Mouse (Mus musculus): ENCODE data around the gene Gm10217.

Gm10217 gene

GRCm38 (mm10) chr8:9863951-9864350 lies at the start of gene Gm10217:
TSS of gene Gm10217 (plus strand) at chr8:9864251.
- no peak for DNase-seq (ENCODE audit: low read depth)

- no peak for DNase-seq (ENCODE audit: low read depth)
Observed at GRCm38 (mm10) chr8:9824770-9825169, 39.3 kb upstream of the Gm10217 start.

GRCm38 (mm10) chr8:9840257-9840656 lies 23.8 kb upstream of the Gm10217 start:
- no peak for DNase-seq (ENCODE audit: low read depth)

- no peak for DNase-seq (ENCODE audit: low read depth)
Observed at GRCm38 (mm10) chr8:9859286-9859685, 4.8 kb upstream of the Gm10217 start.

DNA sequence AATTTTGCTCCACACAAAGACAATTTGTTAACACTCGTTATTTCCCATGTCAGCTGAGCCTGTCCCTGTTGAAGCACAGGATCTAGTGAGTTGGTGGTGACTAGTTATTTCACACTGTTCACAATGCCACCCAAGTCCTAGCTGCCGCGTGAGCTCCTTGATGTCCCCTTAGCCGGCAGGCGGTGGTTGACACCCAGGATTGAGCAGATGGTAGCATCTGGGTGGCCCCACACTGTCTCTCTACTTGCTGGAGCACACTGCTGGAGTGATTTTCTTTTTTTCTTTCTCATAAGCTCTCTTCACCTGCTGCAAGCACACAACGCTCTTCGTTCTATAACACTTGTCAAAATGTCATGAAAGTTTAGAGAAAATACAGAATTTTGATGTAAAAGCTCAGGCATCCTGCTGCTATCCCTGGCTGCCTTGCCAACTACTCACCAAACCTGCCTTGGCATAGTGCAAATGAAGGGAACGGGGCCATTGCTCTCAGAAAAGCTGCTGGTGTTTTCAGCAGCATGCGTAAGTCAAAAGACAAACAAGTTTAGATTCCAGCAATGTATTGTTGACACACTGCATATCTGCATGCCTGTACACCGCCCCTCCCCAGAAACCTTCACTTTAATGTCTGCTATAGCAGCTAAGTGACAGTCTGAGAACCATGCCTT lies 3.4 kb upstream of the Gm10217 start:
- no peak for DNase-seq (ENCODE audit: low read depth)

- no peak for DNase-seq (ENCODE audit: low read depth)
Observed at GRCm38 (mm10) chr8:9865150-9865549, 1.1 kb downstream of the Gm10217 start.

- DNase-seq (ENCODE audit: low read depth): no peak
Observed at GRCm38 (mm10) chr8:9868094-9868493, 4.0 kb downstream of the Gm10217 start.

- DNase-seq (ENCODE audit: low read depth): no peak
Observed at GRCm38 (mm10) chr8:9876241-9876640, 12.2 kb downstream of the Gm10217 start.

- no peak for DNase-seq (ENCODE audit: low read depth)
Observed at GRCm38 (mm10) chr8:9879921-9880320, 15.9 kb downstream of the Gm10217 start.

GRCm38 (mm10) chr8:9886714-9887113 lies 22.7 kb downstream of the Gm10217 start:
- no peak for DNase-seq (ENCODE audit: low read depth)

DNA sequence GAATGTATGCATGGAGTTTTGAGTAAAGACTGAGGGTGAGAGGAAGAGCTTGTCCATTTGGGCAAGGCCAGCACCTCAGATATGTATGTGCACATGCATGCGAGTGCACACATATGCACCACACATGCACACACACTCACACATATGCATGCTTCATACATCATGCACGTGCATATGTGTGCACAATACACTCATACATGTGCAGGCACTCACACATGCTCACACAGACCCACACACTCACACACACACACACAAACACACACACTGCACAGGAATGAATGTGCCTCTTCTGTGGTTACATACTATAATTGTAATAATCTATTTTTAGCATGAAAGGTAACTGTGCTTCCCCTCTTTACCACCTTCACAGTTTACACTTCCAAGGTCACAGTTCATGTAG lies 35.1 kb downstream of the Gm10217 start:
- no peak for DNase-seq (ENCODE audit: low read depth)

DNA sequence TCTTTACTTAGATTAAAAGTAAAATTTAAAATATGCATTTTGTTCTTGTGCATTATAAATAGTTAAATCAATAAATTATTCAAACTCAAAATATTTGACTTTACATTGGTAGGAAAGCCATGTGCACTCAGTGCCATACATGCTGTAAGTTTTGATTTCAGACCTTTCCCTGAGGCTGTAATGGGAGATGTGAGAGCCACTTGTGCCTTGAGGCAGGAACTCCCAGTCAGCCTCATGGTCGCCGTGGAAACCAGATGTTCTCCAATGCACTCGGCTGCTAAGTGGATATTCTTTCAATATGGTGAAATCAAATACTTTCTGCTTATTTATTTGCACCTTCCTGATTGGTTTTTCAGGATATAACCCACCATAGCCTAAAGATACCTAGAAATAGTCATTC lies 35.6 kb downstream of the Gm10217 start:
- DNase-seq (ENCODE audit: low read depth): no peak
